ENCODE assay signal across 8 mouse cellular contexts in the genomic region with DNA sequence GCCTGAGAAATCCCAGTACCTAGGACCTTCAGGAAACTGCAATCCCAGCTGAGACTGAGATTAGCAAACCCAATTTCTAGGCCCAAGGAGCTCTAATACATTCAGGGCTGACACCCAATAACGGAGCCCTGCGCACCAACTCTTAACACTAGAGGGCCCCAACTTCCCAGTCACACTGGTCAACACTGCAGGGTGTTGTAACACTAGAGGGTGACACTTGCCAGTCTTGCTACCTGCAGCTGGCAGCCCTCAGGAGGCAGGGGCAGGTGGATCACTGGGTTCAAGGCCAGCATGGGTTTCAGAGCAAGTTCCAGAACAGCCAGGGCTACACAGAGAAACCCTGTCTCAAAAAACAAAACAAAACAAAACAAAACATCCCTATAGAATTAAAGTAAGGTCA. TPM values are rescaled to one million over a fixed set of nuclear protein-coding genes. Genes with fewer than 3 reads are reported as not detected.
DNase-seq lines count a peak whose midpoint lies in the region; ATAC-seq and TF ChIP-seq lines count a peak whose summit lies in the region.
"Had no signal": no experiment of that assay in that cellular context is flagged by ENCODE, and none has a peak within 500 bp of the region (broad histone marks: within the 10 kb centered on the region; RNA-seq: fewer than 3 reads in every experiment).

No protein-coding gene starts in this region.

- DNase-seq in ES-E14 (ENCODE audit: low read depth, low spot score), result peak; percentile 51
- DNase-seq in adrenal gland, adult 8-10 months, result peak; percentile 51
- peak; percentile 59 to 67 for DNase-seq in heart, postnatal 10 days
- DNase-seq in kidney, postnatal 25 days, result peak; percentile 72 to 85
- peak; percentile 46 to 77 for DNase-seq in spleen, postnatal 10 days (ENCODE audit: low spot score in 2 of 2)

- intact Hi-C loops in heart, postnatal 10 days (cut with DNase I), result no loop called here

- in situ Hi-C loops in ES-E14 (cut with MboI; ENCODE audit: low sequenced_read_pairs in 2 of 2, unreplicated experiment in 2 of 2), result no loop called here

- ATAC-seq in erythroid progenitor cell, adult 5-6 weeks (replicated peaks; ENCODE audit: low FRiP score, poor library complexity, severe bottlenecking), result peak; percentile 76
- peak; percentile 83 for ATAC-seq in megakaryocyte progenitor cell, adult 5-6 weeks (replicated peaks; ENCODE audit: poor library complexity)

- H3K27ac ChIP-seq in ES-E14 (ENCODE audit: insufficient read depth, low read depth, low read length, poor library complexity, severe bottlenecking), result no peak overlapping the region

- no peaks in the 10 kb centered on the region for H3K9me3 ChIP-seq in ES-E14 (ENCODE audit: control insufficient read depth, insufficient read depth, low read depth, low read length)
- H3K9me3 ChIP-seq: limb, embryonic 15.5 days had no signal

- H3K9ac ChIP-seq in ES-E14 (ENCODE audit: insufficient read depth, low read depth, low read length, poor library complexity, severe bottlenecking), result no peak overlapping the region

- peak overlapping the region in 1 of 2 experiments; percentile 31; a peak in 2 of 4 replicates for H3K4me3 ChIP-seq in ES-E14 (ENCODE audit: insufficient read depth in 1 of 2, low read depth in 1 of 2, low read length in 2 of 2, poor library complexity in 1 of 2, severe bottlenecking in 1 of 2)

- H3K36me3 ChIP-seq in ES-E14 (ENCODE audit: control insufficient read depth, insufficient read depth, low read length, poor library complexity, severe bottlenecking), result no peaks in the 10 kb centered on the region
- H3K36me3 ChIP-seq: limb, embryonic 15.5 days had no signal

- H3K4me1 ChIP-seq in ES-E14 (ENCODE audit: control insufficient read depth in 2 of 2, insufficient read depth in 2 of 2, low read length in 2 of 2, poor library complexity in 1 of 2), result no peaks in the 10 kb centered on the region

TF ChIP-seq in ES-E14, 5 proteins besides CTCF, POLR2A, EP300 and RAD21:
- TF ChIP-seq CHD2 (IDR thresholded peaks at IDR 0.05; ENCODE audit: low read depth, low read length), result no peak
- no peak for TF ChIP-seq ZNF384 (IDR thresholded peaks at IDR 0.05; ENCODE audit: low read depth, low read length)
- TF ChIP-seq ZC3H11A (IDR thresholded peaks at IDR 0.05; ENCODE audit: borderline replicate concordance, low read depth, low read length), result no peak
- no peak for TF ChIP-seq HCFC1 (IDR thresholded peaks at IDR 0.05; ENCODE audit: borderline replicate concordance, insufficient read depth, low read length)
- TF ChIP-seq MAFK (IDR thresholded peaks at IDR 0.05; ENCODE audit: insufficient read depth, low read depth, low read length), result no peak
TF ChIP-seq in ES-E14: peak in this region for 0.

RNA-seq across cellular contexts. Expression of gene Zc3h14, which starts 0.6 kb away (rescaled TPM):
- 55.6 and 65.6 TPM in 2 replicates for total RNA-seq in ES-E14 (2012; rRNA removed)
- total RNA-seq in adrenal gland, adult 8-10 months (2022), result 100 to 1,000 TPM in 2 of 4 experiments, 10 to 100 TPM in 2; 76.0 to 104 (median 90.1) TPM
- 54.4 and 127 TPM in 2 replicates for total RNA-seq in erythroid progenitor cell, adult 5-6 weeks (2015; ENCODE audit: low replicate concordance)
- total RNA-seq in erythroid progenitor cell, adult 5-6 weeks (2017; ENCODE audit: low replicate concordance), result 53.1 TPM in 2 replicates
- total RNA-seq in heart, postnatal 10 days (2021), result 10 to 100 TPM; 69.2 to 70.7 TPM
- 214 and 244 TPM in 2 replicates for total RNA-seq in megakaryocyte progenitor cell, adult 5-6 weeks (2015)
- total RNA-seq in megakaryocyte progenitor cell, adult 5-6 weeks (2017), result 105 and 126 TPM in 2 replicates

RNA-seq across cellular contexts. Expression of gene Ptpn21, which starts 8.9 kb away (rescaled TPM):
- total RNA-seq in ES-E14 (2012; rRNA removed), result 9.1 and 10.4 TPM in 2 replicates
- 10 to 100 TPM; 18.8 to 37.6 (median 27.7) TPM for total RNA-seq in adrenal gland, adult 8-10 months (2022)
- total RNA-seq in erythroid progenitor cell, adult 5-6 weeks (2015; ENCODE audit: low replicate concordance), result 7.5 TPM in 1 of 2 replicates, not detected in the other
- 1.7 and 3.7 TPM in 2 replicates for total RNA-seq in erythroid progenitor cell, adult 5-6 weeks (2017; ENCODE audit: low replicate concordance)
- 10 to 100 TPM; 26.3 to 31.6 TPM for total RNA-seq in heart, postnatal 10 days (2021)
- total RNA-seq in megakaryocyte progenitor cell, adult 5-6 weeks (2015), result 5.9 and 8.0 TPM in 2 replicates
- total RNA-seq in megakaryocyte progenitor cell, adult 5-6 weeks (2017), result 2.7 and 3.1 TPM in 2 replicates
